Mouse (Mus musculus) adipocyte (in vitro differentiated cells): ENCODE measurements around the gene Foxi3.

Experiments
- DNase-seq: peaks from one replicate; pipeline ENCODE4 v3.0.0-alpha.2; 2016; ENCODE audit warnings: low spot score

Gene Foxi3

DNA sequence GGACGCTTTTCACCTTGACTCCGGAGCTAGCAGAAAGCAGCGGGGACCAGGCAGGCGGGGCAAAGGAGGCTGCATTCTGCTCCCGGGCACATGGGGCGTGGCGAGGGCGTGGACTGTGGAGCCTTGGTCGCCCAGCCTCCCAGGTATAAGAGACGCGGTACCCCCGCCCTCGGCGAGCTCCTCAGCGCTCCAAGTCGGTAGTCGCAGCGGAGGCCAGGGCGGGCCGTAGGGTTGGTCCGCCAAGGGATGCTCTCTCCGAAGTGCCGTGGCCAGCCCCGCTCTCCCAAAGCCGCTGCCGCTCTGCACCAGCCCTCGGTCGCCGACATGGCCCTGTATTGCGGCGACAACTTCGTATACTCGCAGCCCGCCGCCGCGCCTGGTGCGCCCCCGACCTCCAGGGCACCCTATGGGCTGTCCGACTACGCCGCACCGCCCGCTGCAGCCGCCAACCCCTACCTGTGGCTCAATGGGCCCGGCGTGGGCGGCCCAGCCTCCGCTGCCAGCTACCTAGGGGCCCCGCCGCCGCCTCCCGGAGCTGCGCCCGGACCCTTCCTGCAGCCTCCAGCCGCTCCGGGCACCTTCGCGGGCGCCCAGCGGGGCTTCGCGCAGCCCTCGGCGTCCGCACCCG is at the start of gene Foxi3:
TSS of gene Foxi3 (plus strand) at position 247 of the 628 bp plus-strand sequence.
- DNase-seq: no peak

DNA sequence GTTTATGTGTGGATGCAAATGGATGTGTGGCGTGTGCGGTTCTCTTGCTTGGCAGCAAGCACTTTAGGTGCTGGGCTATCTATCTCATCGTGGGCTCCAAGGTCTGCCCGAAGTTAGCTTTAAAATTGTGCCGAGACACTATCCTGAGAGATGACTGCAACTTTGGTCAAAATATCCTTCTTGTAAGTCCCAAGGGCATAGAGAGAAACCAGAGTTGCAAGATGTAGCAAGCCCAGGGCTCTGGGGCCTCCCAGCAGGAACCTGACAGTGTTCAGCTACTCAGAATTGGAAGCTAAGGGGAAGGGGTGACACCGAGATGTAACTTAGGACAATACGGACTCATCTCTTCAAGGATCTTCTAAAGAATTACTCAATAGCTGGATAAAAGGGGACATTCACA is 46.8 kb upstream of the Foxi3 start:
- DNase-seq: no peak

DNA sequence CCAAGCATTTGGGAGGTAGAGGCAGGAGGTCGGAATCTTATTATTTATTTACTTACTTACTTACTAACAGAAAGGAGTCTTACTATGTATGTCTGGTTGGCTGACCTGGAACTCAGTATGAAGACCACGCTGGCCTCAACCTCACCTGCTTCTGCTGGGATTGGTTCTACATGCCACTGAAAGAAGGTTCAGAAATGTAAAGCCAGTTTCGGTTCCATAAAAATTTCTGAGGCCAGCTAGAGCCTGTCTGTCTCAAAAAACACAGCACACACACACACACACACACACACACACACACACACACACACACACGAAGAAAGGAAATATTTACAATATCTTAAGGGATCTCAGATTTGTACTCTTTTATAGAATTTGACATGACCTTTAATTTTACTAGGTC is 46.0 kb upstream of the Foxi3 start:
- no peak for DNase-seq

DNA sequence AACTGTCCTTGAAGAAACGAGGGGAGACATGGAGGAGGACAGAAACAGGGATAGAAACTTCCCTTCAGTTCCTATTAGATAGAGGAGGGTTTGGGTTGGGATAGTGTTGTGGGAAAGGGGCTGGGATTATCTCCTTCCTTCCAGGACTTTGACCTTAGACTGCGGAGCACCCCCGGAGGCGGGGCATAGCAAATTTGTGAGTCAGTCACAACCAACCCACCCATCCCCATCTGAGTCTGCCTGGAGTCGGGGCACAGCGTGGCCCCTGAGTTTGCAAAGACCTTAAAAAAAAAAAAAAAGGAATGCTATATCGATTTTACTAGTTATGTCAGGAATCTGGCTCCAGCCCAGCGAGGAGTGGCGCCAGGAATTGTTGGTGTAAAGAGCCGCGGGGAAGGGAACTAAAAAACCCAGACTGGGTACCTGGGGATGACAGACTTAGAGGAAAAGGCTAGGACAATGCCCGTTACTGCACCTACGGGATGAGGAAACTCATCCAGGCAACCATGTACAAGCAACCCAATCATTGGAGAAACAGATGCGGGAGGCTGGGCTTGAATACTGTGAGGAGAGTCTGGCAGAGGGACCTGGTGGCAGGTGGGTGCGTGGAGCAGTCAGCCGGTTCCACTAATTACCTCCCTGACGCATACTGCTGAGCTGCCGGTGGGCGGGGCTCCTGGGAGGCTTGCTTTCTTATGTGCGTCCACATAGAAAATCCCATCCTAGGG is 44.5 kb upstream of the Foxi3 start:
- DNase-seq: no peak

DNA sequence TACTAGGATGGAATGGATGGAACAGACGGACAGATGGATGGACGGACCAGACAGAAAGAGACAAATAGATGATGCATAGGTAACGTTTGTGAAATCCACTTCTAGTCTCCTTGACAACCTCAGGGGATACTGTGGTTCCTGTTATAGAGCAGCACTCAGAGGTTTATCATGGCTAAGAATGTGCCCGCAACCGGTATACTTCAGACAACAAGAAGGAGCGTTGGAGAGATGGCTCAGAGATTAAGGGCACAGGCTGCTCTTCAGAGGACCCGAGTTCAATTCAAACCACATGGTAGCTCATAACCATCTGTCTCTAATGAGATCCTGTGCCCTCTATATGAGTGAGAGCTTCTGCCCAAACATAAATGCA is 44.0 kb upstream of the Foxi3 start:
- no peak for DNase-seq

DNA sequence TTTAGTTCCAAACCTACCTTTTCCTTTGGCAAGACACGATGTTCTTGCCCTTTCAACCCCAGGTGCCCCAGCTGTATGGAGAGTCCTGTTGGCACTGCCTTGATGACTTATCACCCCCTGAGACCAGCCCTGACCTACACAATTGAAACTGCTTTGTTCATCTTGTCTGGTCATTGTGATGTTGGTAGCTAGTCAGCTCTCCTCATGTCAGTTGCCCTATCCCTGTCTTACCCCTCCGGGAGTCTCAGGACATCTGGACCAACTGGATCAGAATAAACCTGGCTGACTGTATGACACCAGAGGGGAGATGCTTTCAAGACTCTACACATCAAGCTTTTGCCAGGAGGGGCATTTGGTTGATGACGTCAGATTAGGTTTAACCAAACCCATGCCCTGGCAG is 37.5 kb upstream of the Foxi3 start, which contains the start of gene Tex37:
TSS of gene Tex37 (minus strand) at position 101 of the 400 bp plus-strand sequence.
- no peak for DNase-seq

DNA sequence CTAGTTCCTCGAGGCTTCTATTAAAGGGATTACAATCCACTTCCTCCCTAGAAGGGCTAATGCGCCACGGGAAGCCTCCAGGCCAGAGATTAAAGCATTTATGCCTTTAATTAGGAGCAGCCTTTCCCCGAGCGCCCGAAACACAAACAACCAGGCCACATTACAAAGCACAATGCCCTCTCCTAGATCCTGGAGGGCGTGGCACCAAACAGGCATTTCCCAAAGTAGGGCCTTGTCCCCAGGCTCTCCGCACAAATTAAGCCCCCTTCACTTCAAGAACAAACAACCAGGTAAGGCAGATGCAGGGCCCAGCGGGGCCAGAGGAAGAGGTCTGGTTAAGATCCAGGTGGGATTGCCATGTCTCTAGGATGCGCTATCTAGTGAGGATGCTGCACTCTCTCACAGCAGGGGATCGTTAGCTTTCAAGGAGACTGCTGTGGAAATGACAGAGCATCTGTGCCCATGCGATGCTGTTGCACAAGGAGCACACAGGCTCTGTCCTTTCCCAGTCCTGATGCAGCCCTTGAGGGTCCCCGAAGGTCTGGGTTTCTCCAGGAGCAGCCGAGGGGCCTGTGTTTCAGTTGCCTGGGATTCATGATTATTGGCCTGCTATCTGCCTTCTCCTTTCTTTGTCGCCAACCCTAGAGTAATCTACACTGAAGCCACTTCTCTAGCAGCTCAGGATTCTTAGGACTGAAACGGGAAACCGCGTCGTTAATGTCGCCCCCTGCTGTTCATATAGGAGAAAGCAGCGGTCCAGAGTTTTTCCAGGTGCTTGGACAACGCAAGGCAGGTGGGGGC is 34.9 kb upstream of the Foxi3 start:
- peak; percentile 63 for DNase-seq

DNA sequence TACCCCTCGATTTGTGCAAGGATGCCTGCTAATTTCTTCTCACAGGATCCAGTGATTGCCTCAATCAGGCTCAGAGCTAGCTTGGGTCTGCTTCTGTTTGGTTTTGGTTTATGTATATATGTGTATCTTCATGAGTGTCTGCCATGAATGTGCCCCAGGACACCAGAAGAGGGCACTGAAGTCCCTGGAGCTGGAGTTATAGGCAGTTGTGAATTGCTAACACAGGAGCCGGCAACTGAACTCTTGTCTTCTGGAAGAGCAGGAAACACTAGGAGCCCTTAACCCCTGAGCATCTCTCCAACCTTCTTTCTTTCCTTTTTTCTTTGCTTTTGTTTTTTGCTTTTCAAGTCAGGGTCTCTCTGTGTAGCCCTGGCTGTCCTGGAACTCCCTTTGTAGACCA is 24.5 kb upstream of the Foxi3 start:
- DNase-seq: no peak

DNA sequence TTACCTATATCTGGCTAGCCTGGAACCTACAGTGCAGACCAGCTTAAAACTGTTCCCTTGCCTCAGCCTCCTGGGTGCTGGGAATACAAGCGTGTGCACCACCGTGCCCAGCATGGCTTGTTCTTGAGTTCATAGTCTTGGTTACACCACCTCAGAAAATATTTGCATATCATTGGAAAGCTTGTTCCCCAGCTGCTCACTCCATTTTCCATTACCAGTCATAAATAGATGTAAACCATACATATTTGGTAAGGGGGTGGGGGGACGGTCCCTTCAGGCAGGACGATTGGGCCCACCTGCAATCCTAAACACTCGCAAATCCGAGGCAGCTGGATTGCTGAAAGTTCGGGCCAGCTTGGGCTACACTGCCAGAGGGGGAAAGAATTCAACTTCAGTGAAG is 3.1 kb upstream of the Foxi3 start:
- no peak for DNase-seq

DNA sequence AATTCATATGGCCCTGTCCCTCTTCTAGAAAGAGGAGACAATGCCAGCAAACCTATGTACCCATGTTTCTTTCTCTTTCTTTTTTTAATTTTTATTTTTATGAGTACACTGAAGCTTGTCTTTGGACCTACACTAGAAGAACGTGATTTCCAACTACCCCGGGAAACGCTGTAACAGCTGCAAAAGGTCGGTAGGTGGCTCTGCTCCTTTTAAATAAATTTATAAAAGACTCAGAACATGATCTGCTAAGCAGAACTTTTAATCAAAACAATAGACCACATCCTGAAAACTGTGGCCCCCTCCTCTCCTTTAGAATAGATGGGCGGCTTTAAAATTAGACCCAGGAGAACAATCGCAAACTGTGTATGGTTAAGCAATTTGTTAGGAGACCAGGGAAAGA is 2.3 kb upstream of the Foxi3 start:
- peak; percentile 11 for DNase-seq

DNA sequence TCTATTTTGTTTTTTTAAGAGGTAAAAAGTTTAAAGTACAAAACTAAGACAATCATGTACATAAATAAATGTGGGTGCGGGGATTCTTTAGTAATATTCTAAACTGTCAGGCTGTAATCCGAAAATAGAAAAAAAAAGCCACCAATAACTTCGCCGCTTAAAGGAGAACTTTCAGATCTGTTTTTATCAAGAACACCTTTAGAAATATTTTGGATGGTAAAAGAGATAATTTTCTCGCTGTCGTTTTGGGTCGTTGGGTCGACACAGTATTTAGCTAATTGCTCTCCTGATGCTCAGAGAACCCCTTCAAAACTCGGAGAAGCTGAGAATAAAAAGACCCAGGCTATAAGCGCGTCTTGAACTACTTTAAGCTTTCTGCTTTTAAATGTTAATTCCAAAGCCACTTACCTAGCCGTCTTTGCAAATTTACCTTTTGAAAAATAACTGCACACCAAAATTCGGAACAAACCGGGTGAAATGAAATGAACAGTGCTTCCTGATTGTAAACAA is 985 bp upstream of the Foxi3 start:
- DNase-seq: no peak

DNA sequence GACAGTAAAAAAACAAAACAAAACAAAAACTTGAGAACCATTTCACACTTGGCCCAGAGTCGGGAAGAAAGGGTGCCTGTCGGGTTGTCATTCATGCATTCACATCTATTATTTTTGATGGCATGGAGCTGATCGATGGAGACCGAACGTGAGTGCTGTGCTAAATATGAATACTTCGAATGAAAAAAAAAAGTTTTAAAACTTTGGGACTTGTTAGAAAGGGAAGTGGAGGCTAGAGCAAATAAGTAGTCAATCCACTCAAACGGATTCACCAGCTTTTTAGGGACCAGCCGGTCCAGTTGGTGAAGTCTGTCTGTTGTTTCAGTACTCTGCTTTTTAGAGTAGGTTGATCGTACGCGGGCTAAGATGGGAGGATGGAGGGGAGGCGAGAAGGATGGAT is 490 bp upstream of the Foxi3 start:
- DNase-seq: no peak

DNA sequence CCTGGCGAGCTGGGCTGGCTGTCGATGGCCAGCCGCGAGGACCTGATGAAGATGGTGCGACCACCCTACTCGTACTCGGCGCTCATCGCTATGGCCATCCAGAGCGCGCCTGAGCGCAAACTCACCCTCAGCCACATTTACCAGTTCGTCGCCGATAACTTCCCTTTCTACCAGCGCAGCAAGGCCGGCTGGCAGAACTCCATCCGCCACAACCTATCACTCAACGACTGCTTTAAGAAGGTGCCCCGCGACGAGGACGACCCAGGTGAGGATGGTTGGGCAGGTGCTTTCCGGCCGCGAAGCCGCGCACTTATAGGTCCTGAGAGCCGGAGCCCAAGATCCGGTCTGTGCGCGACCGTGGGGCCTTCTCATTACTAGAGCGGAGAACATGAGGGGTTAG is 605 bp downstream of the Foxi3 start:
- DNase-seq: no peak

DNA sequence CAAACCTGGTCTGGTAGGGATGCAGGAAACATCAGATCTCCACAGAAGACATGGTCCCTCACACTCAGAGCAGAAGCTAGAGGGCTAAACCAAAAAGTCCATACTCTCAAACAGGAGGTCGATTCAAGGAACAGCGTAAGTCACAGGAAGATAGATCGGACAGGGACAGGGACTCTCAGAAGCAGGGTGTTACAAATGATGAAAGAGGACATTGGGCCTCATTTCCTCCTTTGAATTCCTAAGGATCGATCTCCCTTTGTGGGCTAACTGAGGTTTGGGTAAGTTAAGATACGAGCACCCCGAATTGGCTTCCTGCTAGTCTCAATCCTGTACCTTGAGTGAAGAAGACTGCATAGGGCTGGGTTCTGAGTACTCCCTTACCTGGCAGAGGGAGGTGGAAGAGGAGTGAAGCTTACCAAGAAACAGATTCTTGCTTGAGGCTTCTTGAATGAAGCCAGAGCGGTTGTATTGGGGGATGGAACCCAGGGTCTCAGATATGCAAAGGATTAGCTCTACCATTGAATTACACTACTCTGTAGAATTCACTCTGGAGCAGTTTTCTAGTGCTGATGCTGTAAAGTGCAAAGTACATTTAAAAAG is 1.1 kb downstream of the Foxi3 start:
- no peak for DNase-seq

DNA sequence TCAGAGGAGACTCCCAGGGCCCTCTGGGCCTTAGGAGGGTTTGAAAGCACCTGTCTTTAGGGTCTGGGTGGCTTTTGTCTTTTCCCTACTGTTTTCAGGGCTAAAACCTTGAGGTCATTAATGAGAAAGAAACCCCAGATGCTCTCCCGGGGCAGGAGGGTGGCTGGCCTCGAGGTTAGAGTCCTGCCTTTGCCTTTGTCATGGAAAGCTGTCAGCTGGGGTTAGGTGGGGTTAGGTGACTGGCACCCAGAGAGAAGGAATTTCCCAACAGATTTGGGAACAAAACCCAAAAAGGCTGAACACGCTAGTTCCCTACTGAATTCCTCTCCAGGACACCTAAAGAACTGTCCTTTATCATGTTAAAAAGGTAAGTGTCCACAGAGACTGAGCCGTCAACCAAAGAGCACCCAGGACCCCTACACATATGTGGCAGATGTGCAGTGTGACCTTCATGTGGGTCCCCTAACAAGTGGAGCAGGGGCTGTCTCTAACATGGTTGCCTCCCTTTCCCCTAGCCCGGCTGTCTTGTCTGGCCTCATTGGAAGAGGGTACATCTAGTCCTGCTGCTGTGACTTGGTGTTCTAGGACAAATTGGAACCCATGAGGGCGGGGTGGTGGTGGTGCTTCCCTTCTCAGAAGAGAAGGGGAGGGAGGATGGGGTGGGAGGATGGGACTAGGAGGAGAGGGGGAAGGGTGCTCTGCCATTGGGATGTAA is 7.9 kb downstream of the Foxi3 start:
- DNase-seq: no peak

DNA sequence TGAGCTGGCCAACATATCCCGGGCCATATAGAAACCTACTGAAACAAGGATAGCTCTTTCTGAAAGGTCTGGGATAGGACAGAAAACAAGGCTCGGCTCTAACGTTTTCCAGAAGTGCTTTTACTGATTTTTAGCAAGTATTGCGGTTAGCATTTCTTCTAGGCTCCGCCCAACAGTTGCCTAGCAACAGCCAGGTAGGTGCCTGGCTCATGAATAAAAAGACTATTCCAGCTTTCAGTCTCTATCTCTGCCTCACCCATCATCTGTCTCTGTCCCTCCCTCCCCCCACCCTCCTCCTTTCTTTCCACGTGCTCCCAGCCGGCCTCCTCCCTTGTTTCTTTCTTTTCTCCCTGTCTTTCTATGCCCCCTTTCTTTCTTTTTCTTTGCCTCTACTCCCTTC is 9.4 kb downstream of the Foxi3 start:
- DNase-seq: no peak

DNA sequence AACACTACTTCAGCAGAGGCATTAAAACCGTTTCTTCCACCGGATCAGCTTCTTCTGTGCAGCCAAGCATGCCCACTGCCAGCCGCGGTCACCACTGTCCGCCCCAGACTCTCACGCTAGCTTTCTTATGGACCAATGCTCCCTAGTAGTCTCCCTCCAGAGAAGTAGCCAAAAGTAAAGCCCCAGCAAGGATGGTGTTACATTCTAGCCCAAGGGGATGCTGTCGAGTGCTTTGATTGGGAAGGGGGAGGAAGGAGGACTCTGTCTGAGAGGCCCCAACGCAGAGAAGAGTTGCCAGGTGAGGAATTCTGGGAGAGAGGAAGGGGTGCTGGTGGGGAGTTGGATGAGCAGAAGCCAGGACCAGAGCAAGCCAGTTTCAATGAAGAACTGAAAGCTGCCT is 11.1 kb downstream of the Foxi3 start:
- DNase-seq: no peak

DNA sequence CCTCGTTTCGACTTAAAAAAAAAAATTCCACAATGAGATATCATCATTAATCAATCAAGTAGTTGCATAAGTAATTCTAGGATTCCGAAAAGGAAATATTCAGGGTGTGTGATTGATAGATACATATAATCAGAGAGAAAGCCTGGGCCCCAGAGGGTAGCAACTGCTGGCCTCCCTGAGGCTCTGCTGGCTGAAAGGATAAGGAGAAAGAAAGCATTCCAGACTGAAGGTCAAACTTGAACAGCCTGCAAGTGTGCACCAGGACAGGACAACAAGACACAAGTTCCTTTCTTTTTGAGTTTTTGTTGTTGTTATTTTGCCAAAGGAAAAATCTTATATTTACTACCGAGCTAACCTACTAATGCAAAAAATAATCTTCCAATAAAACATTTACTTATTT is 12.0 kb downstream of the Foxi3 start:
- DNase-seq: no peak

DNA sequence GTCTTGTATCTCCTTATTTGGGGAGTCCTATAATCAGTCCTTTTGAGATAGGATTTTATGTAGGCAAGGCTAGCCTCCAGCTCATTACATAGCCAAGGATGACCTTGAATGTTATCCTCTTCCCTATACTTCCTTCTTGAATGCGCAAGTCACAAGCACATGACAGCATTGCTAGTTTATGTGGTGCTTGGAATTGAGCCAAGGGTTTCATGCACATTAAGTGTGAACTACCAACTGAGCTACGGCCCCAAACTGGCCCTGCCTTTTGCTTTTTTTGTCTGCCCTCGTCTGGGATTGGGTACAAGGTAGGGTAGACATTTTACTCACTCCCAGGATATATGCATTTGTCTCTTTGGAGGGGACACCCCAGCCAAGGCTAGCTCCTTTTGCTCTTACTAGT is 16.7 kb downstream of the Foxi3 start:
- DNase-seq: no peak

DNA sequence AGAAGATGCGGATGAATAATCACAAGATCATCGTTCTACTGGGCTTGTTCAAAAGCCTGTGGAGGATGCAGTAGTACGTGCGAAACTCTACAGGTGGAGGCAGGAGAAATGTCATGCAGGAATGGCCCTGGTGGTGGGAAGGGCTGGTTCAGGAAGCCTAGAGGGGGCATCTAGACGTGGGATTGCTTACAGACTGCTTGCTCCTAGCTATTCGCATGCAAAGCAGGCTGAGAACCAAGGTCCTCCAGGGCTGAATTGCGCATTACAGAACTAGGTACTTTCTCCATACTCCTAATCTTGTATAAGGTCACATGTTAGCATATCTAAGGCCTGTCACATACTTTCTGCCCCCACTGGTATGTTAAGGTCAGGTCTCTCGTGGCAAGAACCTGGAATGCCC is 24.7 kb downstream of the Foxi3 start:
- DNase-seq: no peak

DNA sequence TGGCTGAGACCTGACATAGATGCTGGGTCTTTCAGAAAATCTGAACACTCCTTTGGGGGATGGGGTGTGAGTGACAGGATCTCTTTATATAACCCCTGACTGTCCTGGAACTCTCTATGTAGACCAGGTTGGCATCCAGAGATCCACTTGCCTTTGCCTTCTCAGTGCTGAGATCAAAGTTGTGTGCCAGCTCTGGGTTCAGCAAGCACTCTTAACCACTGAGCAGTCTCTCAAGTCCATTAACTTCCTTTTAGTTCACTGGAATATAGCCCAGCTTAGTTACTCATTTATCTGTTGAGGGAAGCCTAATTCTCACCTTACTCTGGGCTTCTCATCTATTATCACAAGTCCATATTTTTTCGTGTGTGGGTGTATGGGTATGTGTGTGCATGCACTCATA is 26.1 kb downstream of the Foxi3 start:
- DNase-seq: no peak

DNA sequence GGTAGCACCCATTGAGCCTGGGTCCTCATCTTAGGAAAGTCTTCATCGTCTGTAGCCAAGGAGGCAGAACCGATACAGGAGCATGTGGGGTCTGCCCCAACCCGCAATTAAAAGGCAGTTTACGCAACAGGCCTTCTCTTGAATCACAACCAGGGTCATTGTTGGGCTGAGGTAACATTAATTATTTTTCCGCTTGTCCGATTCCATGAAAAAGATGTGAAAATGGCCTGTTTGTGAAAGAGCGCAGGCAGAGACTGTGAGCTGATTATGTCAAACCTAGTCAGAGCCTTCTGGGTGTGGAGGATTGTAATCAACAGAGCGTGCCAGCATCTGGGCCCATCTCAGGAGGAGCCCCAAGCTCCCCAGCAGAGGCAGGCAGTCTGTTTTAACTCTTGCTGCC is 30.4 kb downstream of the Foxi3 start:
- DNase-seq: no peak
